Mouse (Mus musculus) adrenal gland, adult 2 months (tissue): ENCODE measurements at regions not wholly inside any gene's neighbourhood (a gene's known extent, or its start where the extent isn't known, plus 50 kb on each side); places are given as distances from the start of the nearest gene placed in this dataset.
"Not testable (repeated sequence)": the region's sequence is repeated elsewhere in the genome, so short reads cannot be mapped to it uniquely, and the experiment has no call there.

Source experiments
- DNase-seq: peaks from one replicate; pipeline ENCODE4 v3.0.0; 2021

- no peak for DNase-seq
Observed at GRCm38 (mm10) chr13:58663316-58663715, 52.6 kb upstream of the Slc28a3 start.

GRCm38 (mm10) chr13:58668664-58669063 lies 58.0 kb upstream of the Slc28a3 start:
- DNase-seq: no peak

GRCm38 (mm10) chr13:58670206-58670605 lies 59.5 kb upstream of the Slc28a3 start:
- DNase-seq: no peak

GRCm38 (mm10) chr13:58675611-58676010 lies 64.9 kb upstream of the Slc28a3 start:
- DNase-seq: not testable (repeated sequence)

GRCm38 (mm10) chr13:58677521-58677920 lies 66.8 kb upstream of the Slc28a3 start:
- no peak for DNase-seq

- no peak for DNase-seq
Observed at GRCm38 (mm10) chr13:58679663-58680062, 69.0 kb upstream of the Slc28a3 start.

GRCm38 (mm10) chr13:58686822-58687221 lies 76.1 kb upstream of the Slc28a3 start:
- no peak for DNase-seq

- no peak for DNase-seq
Observed at GRCm38 (mm10) chr13:58687609-58688008, 76.9 kb upstream of the Slc28a3 start.

- no peak for DNase-seq
Observed at GRCm38 (mm10) chr13:58688249-58688648, 77.6 kb upstream of the Slc28a3 start.

GRCm38 (mm10) chr13:58694703-58695102 lies 84.0 kb upstream of the Slc28a3 start:
- DNase-seq: no peak

- no peak for DNase-seq
Observed at GRCm38 (mm10) chr13:58695964-58696363, 85.3 kb upstream of the Slc28a3 start.

GRCm38 (mm10) chr13:58700021-58700420 lies 89.3 kb upstream of the Slc28a3 start:
- no peak for DNase-seq

GRCm38 (mm10) chr13:58704141-58704540 lies 93.5 kb upstream of the Slc28a3 start:
- DNase-seq: no peak

GRCm38 (mm10) chr13:58716584-58716983 lies 89.8 kb upstream of the Ntrk2 start:
- DNase-seq: no peak

- no peak for DNase-seq
Observed at GRCm38 (mm10) chr13:58730500-58731105, 75.8 kb upstream of the Ntrk2 start.

- DNase-seq: no peak
Observed at GRCm38 (mm10) chr13:58732776-58733175, 73.6 kb upstream of the Ntrk2 start.

GRCm38 (mm10) chr13:58733615-58734014 lies 72.8 kb upstream of the Ntrk2 start:
- DNase-seq: no peak

- no peak for DNase-seq
Observed at GRCm38 (mm10) chr13:58735577-58735976, 70.8 kb upstream of the Ntrk2 start.

GRCm38 (mm10) chr13:58740731-58741130 lies 65.6 kb upstream of the Ntrk2 start:
- DNase-seq: no peak

- DNase-seq: peak; percentile 8
Observed at GRCm38 (mm10) chr13:58746056-58746455, 60.3 kb upstream of the Ntrk2 start.

GRCm38 (mm10) chr13:58747685-58748084 lies 58.7 kb upstream of the Ntrk2 start:
- DNase-seq: no peak

GRCm38 (mm10) chr13:58756125-58756524 lies 50.2 kb upstream of the Ntrk2 start:
- no peak for DNase-seq
